Mouse (Mus musculus) C2C12 (cell line): ENCODE data around the gene P2rx4.

Experiments
- CEBPB ChIP-seq: IDR thresholded peaks from one replicate; pipeline ENCODE4 v1.6.1; 2011; ENCODE audit warnings: low read depth, mild to moderate bottlenecking, control low read depth, moderate library complexity
- CTCF ChIP-seq: IDR thresholded peaks from one replicate; pipeline ENCODE4 v1.5.1; 2011; ENCODE audit not compliant: control insufficient read depth, insufficient read depth, insufficient read length
- MAX ChIP-seq: IDR thresholded peaks from one replicate; pipeline ENCODE4 v1.6.1; 2011; ENCODE audit warnings: mild to moderate bottlenecking, control low read depth
- MYOG ChIP-seq: IDR thresholded peaks from one replicate; pipeline ENCODE4 v1.6.1; 2011; ENCODE audit not compliant: control insufficient read depth, insufficient read length; ENCODE audit errors: extremely low read depth
- USF1 ChIP-seq: IDR thresholded peaks from one replicate; pipeline ENCODE4 v1.6.1; 2011; ENCODE audit warnings: low read depth, mild to moderate bottlenecking, control low read depth, moderate library complexity

GRCm38 (mm10) chr5:122731991-122732673 is 24.8 kb downstream of the P2rx4 start:
- TF ChIP-seq CTCF (no peak), USF1 (no peak), MAX (no peak), CEBPB (no peak), MYOG (no peak)
